Mouse (Mus musculus) heart, adult 2 months (tissue): Measurements from ENCODE around the gene Map3k3.

ENCODE experiments used
- CTCF ChIP-seq: fragments of 200-600 bp; IDR thresholded peaks from 2 replicates; pipeline ENCODE4 v1.8.1; 2022; ENCODE audit warnings: antibody characterized with exemption, mild to moderate bottlenecking, moderate library complexity
- POLR2A ChIP-seq: fragments of 200-500 bp; IDR thresholded peaks from 2 replicates; pipeline ENCODE4 v1.6.1; 2011; ENCODE audit warnings: mild to moderate bottlenecking, low read depth, low read length, control low read depth; ENCODE audit not compliant: insufficient read depth

DNA sequence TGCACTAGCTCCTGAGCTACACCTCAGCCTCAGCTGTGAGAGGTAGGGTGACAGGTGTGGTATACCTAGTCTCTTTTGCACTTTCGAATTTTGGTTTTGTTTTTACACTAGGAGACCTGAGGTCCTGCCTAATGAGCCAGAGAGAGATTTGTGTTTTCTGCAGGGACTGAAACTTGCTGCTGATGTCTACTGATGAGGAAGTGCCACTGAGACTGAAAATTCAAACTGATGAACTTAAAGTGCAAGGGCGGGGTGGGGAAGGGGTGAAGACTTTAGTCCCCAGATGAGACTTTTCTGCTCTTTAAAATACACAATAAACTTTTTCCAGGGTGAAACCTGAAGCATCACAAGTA, 96.0 kb downstream of the Map3k3 start:
- TF ChIP-seq CTCF (no peak), POLR2A (no peak)
